Mouse (Mus musculus) forebrain, postnatal 0 days (tissue): ENCODE results near the gene Cldn4. TPM values are rescaled to one million over a fixed set of nuclear protein-coding genes. Genes with fewer than 3 reads are reported as not detected.

Source experiments
- ATAC-seq: fragments of 200-750 bp; cut with Nextera tagmentation; 2 replicates; pipeline ENCODE4 v1.8.0; 2017; ENCODE audit warnings: mild to moderate bottlenecking, moderate library complexity
- DNase-seq: peaks from one replicate; pipeline ENCODE4 v3.0.0-alpha.2; 2015
- H3K27ac ChIP-seq: fragments of 300-500 bp; sonication (generic); 2 replicates; pipeline ENCODE4 v1.5.1; 2014; ENCODE audit warnings: low read depth, mild to moderate bottlenecking, antibody characterized with exemption, low read length, moderate library complexity, mixed read lengths
- H3K27me3 ChIP-seq: fragments of 300-500 bp; sonication (generic); 2 replicates; pipeline ENCODE4 v1.6.1; 2014; ENCODE audit warnings: mild to moderate bottlenecking, low read length, mixed read lengths; ENCODE audit not compliant: insufficient read depth
- H3K36me3 ChIP-seq: fragments of 300-500 bp; sonication (generic); 2 replicates; pipeline ENCODE4 v1.6.1; 2014; ENCODE audit warnings: mild to moderate bottlenecking, moderate library complexity; ENCODE audit not compliant: insufficient read depth
- H3K4me1 ChIP-seq: fragments of 300-500 bp; sonication (generic); 2 replicates; pipeline ENCODE4 v1.6.1; 2014; ENCODE audit warnings: antibody characterized with exemption; ENCODE audit not compliant: insufficient read depth
- H3K4me2 ChIP-seq: fragments of 300-500 bp; sonication (generic); 2 replicates; pipeline ENCODE4 v1.6.1; 2014; ENCODE audit warnings: low read depth, mild to moderate bottlenecking, moderate library complexity
- H3K4me3 ChIP-seq: fragments of 300-500 bp; sonication (generic); 2 replicates; pipeline ENCODE4 v1.5.1; 2014; ENCODE audit warnings: low read depth, low read length, mixed read lengths
- H3K9ac ChIP-seq: fragments of 300-500 bp; sonication (generic); 2 replicates; pipeline ENCODE4 v1.6.1; 2014; ENCODE audit warnings: mild to moderate bottlenecking
- H3K9me3 ChIP-seq: fragments of 300-500 bp; sonication (generic); 2 replicates; pipeline ENCODE4 v1.6.1; 2016; ENCODE audit warnings: low read length
- CTCF ChIP-seq: sonication (generic); IDR thresholded peaks from 2 replicates; pipeline ENCODE4 v1.5.1; 2016; ENCODE audit warnings: antibody characterized with exemption, control low read depth, low read depth
- WGBS: fragments of 180-500 bp; shearing (Covaris S2); extraction: QIAGEN DNeasy Blood & Tissue Kit; methylation state at CpG from one replicate; pipeline ENCODE4 v1.1.7; 2014; 5-methylcytosine and 5-hydroxymethylcytosine counted together
- polyA plus RNA-seq: library from polyadenylated mRNA; unstranded; fragments of >200 nt; fragmentation: Nextera tagmentation; extraction: Ambion mirVana; gene quantifications from 2 replicates; pipeline ENCODE4 v1.2.1, GENCODE M21; 2015
- total RNA-seq: library from RNA; depleted of rRNA; stranded (reverse); fragments of >200 nt; gene quantifications from 2 replicates; pipeline ENCODE4 v1.2.3, GENCODE M21; 2014; rRNA removed

Gene Cldn4
- total RNA-seq, result not detected in 2 replicates
- not detected in 2 replicates for polyA plus RNA-seq

- Histone ChIP-seq H3K4me3 (no peak within 1 kb of the TSS), H3K4me1 (no peaks in the 10 kb centered on the region), H3K27ac (no peak within 1 kb of the TSS), H3K27me3 (peaks cover 12% of the 10 kb centered on the region; the same call in 1 of the 2 replicates), H3K4me2 (no peak within 1 kb of the TSS), H3K9ac (no peak within 1 kb of the TSS), H3K9me3 (no peaks in the 10 kb centered on the region), H3K36me3 (no peaks in the 10 kb centered on the region)
- ATAC-seq (no peak), DNase-seq (no peak)
- 7% methylated on average over 11 of the region's 11 CpGs for WGBS
- no peak for TF ChIP-seq CTCF
Measured at GRCm38 (mm10) chr5:134946857-134947255, at the start of gene Cldn4. Gene Cldn4 (minus strand): TSS chr5:134946934.

GRCm38 (mm10) chr5:134992566-134992965 is 45.8 kb upstream of the Cldn4 start:
- Histone ChIP-seq H3K4me1 (no peaks in the 10 kb centered on the region), H3K9me3 (no peaks in the 10 kb centered on the region), H3K4me2 (no peak overlapping the region), H3K9ac (no peak overlapping the region), H3K4me3 (no peak overlapping the region), H3K27me3 (peaks cover under 1% of the 10 kb centered on the region; the same call in 1 of the 2 replicates), H3K36me3 (no peaks in the 10 kb centered on the region), H3K27ac (no peak overlapping the region)
- DNase-seq (no peak), ATAC-seq (no peak)
- 86% methylated on average over 5 of the region's 5 CpGs for WGBS
- TF ChIP-seq CTCF, result no peak

GRCm38 (mm10) chr5:134989741-134990140 is 43.0 kb upstream of the Cldn4 start:
- H3K4me2 ChIP-seq, result no peak overlapping the region
- peaks cover 4% of the 10 kb centered on the region; the same call in 1 of the 2 replicates for H3K4me1 ChIP-seq
- H3K27me3 ChIP-seq, result peaks cover 28% of the 10 kb centered on the region
- no peak overlapping the region for H3K27ac ChIP-seq
- DNase-seq (no peak), ATAC-seq (no peak)
- H3K9ac ChIP-seq, result no peak overlapping the region
- TF ChIP-seq CTCF, result no peak
- 70% methylated on average over 6 of the region's 6 CpGs for WGBS
- no peaks in the 10 kb centered on the region for H3K9me3 ChIP-seq
- H3K4me3 ChIP-seq, result no peak overlapping the region
- no peaks in the 10 kb centered on the region for H3K36me3 ChIP-seq

GRCm38 (mm10) chr5:134989166-134989565 is 42.4 kb upstream of the Cldn4 start:
- ATAC-seq (no peak), DNase-seq (no peak)
- H3K4me1 ChIP-seq, result peaks cover 4% of the 10 kb centered on the region; the same call in 1 of the 2 replicates
- H3K4me2 ChIP-seq, result no peak overlapping the region
- no peak overlapping the region for H3K9ac ChIP-seq
- H3K9me3 ChIP-seq, result no peaks in the 10 kb centered on the region
- H3K27ac ChIP-seq, result no peak overlapping the region
- 75% methylated on average over 11 of the region's 11 CpGs for WGBS
- no peak for TF ChIP-seq CTCF
- H3K4me3 ChIP-seq, result no peak overlapping the region
- peaks cover 31% of the 10 kb centered on the region for H3K27me3 ChIP-seq
- H3K36me3 ChIP-seq, result no peaks in the 10 kb centered on the region

GRCm38 (mm10) chr5:134986298-134987268 is 39.8 kb upstream of the Cldn4 start:
- peak; percentile 59 for TF ChIP-seq CTCF
- no peaks in the 10 kb centered on the region for H3K9me3 ChIP-seq
- H3K9ac ChIP-seq, result peak overlapping the region; percentile 46
- peak overlapping the region; percentile 31 for H3K4me3 ChIP-seq
- peaks cover 31% of the 10 kb centered on the region for H3K27me3 ChIP-seq
- peak overlapping the region; percentile 42 for H3K4me2 ChIP-seq
- 6% methylated on average over 79 of the region's 79 CpGs for WGBS
- H3K4me1 ChIP-seq, result peaks cover 4% of the 10 kb centered on the region; the same call in 1 of the 2 replicates
- no peaks in the 10 kb centered on the region for H3K36me3 ChIP-seq
- ATAC-seq (peak; percentile 70), DNase-seq (peak; percentile 68)
- peak overlapping the region; percentile 67 for H3K27ac ChIP-seq

GRCm38 (mm10) chr5:134985633-134986297 is 39.0 kb upstream of the Cldn4 start, which contains the start of gene Cldn3:
Gene Cldn3 (plus strand): TSS chr5:134986214.
- Histone ChIP-seq H3K27me3 (peaks cover 31% of the 10 kb centered on the region), H3K36me3 (no peaks in the 10 kb centered on the region), H3K4me3 (peak within 1 kb of the TSS; percentile 31), H3K9ac (peak within 1 kb of the TSS; percentile 46), H3K4me2 (peak within 1 kb of the TSS; percentile 42), H3K9me3 (no peaks in the 10 kb centered on the region), H3K4me1 (peaks cover 4% of the 10 kb centered on the region; the same call in 1 of the 2 replicates), H3K27ac (peak within 1 kb of the TSS; percentile 67)
- DNase-seq (peak; percentile 48), ATAC-seq (peak; percentile 67)
- TF ChIP-seq CTCF, result no peak
- WGBS, result 2% methylated on average over 25 of the region's 25 CpGs
